Mouse (Mus musculus): ENCODE results near the gene H2al3. TPM values are rescaled to one million over a fixed set of nuclear protein-coding genes. Genes with fewer than 3 reads are reported as not detected.

Gene H2al3
- polyA plus RNA-seq, 1 experiment from 2014 or later = not detected

Other genes starting within 250 kb of the H2al3 start
- gene Dynlt3, start 186.7 kb upstream of the H2al3 start, polyA plus RNA-seq (2014; fragmentation: Nextera tagmentation; extraction: Ambion mirVana) = 23.7 and 27.4 TPM in 2 replicates
- not detected in 2 replicates for gene Hypm, start 2.8 kb upstream of the H2al3 start, polyA plus RNA-seq (2014; fragmentation: Nextera tagmentation; extraction: Ambion mirVana)
- 0.14 and 0.17 TPM in 2 replicates for gene Sytl5, start 35.9 kb downstream of the H2al3 start, polyA plus RNA-seq (2014; fragmentation: Nextera tagmentation; extraction: Ambion mirVana)

Data from hindbrain, embryonic 11.5 days (tissue).